Mouse (Mus musculus) inflammation-experienced regulatory T-cells, adult 6 months (primary cell): ENCODE measurements around the gene Cct7. TPM values are rescaled to one million over a fixed set of nuclear protein-coding genes. Genes with fewer than 3 reads are reported as not detected.
A peak's percentile ranks its signal among the peaks of the same experiment; 100 is the strongest.

Experiments
- ATAC-seq: one replicate; pipeline ENCODE4 v1.8.0; 2017
- polyA plus RNA-seq, 3 experiments: library from polyadenylated mRNA; unstranded; fragments of 100-300 nt; shearing (Covaris generic); gene quantifications; one replicate each; pipeline ENCODE4 v1.2.1; 2017

The Cct7 gene
- polyA plus RNA-seq, 3 experiments from 2014 or later, result 319 to 323 (median 322) TPM

GRCm38 (mm10) chr6:85504908-85505307 lies 53.6 kb downstream of the Cct7 start:
- no peak for ATAC-seq

GRCm38 (mm10) chr6:85508602-85509001 lies 57.3 kb downstream of the Cct7 start:
- ATAC-seq, result no peak

GRCm38 (mm10) chr6:85510476-85510875 lies 59.2 kb downstream of the Cct7 start:
- no peak for ATAC-seq

- ATAC-seq, result no peak
These were observed 60.2 kb downstream of the Cct7 start for GRCm38 (mm10) chr6:85511286-85512055.

- ATAC-seq, result no peak
These were observed 60.7 kb downstream of the Cct7 start for GRCm38 (mm10) chr6:85512056-85512440.

GRCm38 (mm10) chr6:85512577-85513530 lies 61.5 kb downstream of the Cct7 start:
- peak; percentile 11 for ATAC-seq

- peak; percentile 89 for ATAC-seq
These were observed 62.2 kb downstream of the Cct7 start, which contains the start of gene Egr4 for GRCm38 (mm10) chr6:85513531-85513910. Egr4 (minus strand) TSS chr6:85513589.

- no peak for ATAC-seq
These were observed 64.6 kb downstream of the Cct7 start for GRCm38 (mm10) chr6:85515941-85516340.

Other genes with a start within 250 kb of the Cct7 start
- 1 to 10 TPM; 1.4 to 3.3 (median 2.1) TPM for gene Sfxn5, start 118.1 kb upstream of the Cct7 start, polyA plus RNA-seq
- gene Rab11fip5, start 76.9 kb upstream of the Cct7 start, polyA plus RNA-seq, result under 1 TPM; 0.50 to 0.67 (median 0.66) TPM
- under 1 TPM in 1 of 3 experiments, not detected in 2; 0.38 TPM for gene Noto, start 27.6 kb upstream of the Cct7 start, polyA plus RNA-seq
- gene Smyd5, start 19.5 kb upstream of the Cct7 start, polyA plus RNA-seq, result 10 to 100 TPM; 18.7 to 31.4 (median 28.0) TPM
- gene Pradc1, start 456 bp downstream of the Cct7 start, polyA plus RNA-seq, result 10 to 100 TPM; 14.2 to 23.1 (median 16.5) TPM
- under 1 TPM in 2 of 3 experiments, not detected in 1; 0.11 to 0.38 TPM for gene Fbxo41, start 51.5 kb downstream of the Cct7 start, polyA plus RNA-seq
- gene Egr4, start 62.1 kb downstream of the Cct7 start, polyA plus RNA-seq, result not detected
- 1 to 10 TPM; 2.5 to 3.0 (median 2.5) TPM for gene Alms1, start 136.0 kb downstream of the Cct7 start, polyA plus RNA-seq